Mouse (Mus musculus) neural tube, embryonic 14.5 days (tissue): Measurements from ENCODE around the gene Pmvk. TPM values are rescaled to one million over a fixed set of nuclear protein-coding genes. Genes with fewer than 3 reads are reported as not detected.
A peak's percentile ranks its signal among the peaks of the same experiment; 100 is the strongest.

Experiments
- ATAC-seq: fragments of 200-750 bp; cut with Nextera tagmentation; 2 replicates; pipeline ENCODE4 v1.8.0; 2017; ENCODE audit warnings: low read depth, mild to moderate bottlenecking, moderate TSS enrichment, moderate library complexity
- H3K27ac ChIP-seq: fragments of 300-500 bp; sonication (generic); 2 replicates; pipeline ENCODE4 v1.5.1; 2014; ENCODE audit warnings: low read depth, mild to moderate bottlenecking, control low read depth, low read length, moderate library complexity, mixed read lengths
- H3K27me3 ChIP-seq: fragments of 300-500 bp; sonication (generic); 2 replicates; pipeline ENCODE4 v1.6.1; 2014; ENCODE audit warnings: low read length; ENCODE audit not compliant: control insufficient read depth, insufficient read depth
- H3K36me3 ChIP-seq: fragments of 300-500 bp; sonication (generic); 2 replicates; pipeline ENCODE4 v1.6.1; 2014; ENCODE audit warnings: low read length, mixed read lengths; ENCODE audit not compliant: control insufficient read depth, insufficient read depth
- H3K4me1 ChIP-seq: fragments of 300-500 bp; sonication (generic); 2 replicates; pipeline ENCODE4 v1.6.1; 2014; ENCODE audit warnings: low read length; ENCODE audit not compliant: control insufficient read depth, insufficient read depth
- H3K4me2 ChIP-seq: fragments of 300-500 bp; sonication (generic); 2 replicates; pipeline ENCODE4 v1.6.1; 2014; ENCODE audit warnings: mild to moderate bottlenecking, low read depth, low read length, control low read depth
- H3K4me3 ChIP-seq: fragments of 300-500 bp; sonication (generic); 2 replicates; pipeline ENCODE4 v1.5.1; 2014; ENCODE audit warnings: low read depth, low read length, control low read depth, mixed read lengths
- H3K9ac ChIP-seq: fragments of 300-500 bp; sonication (generic); replicated peaks from 2 replicates; pipeline ENCODE4 v1.6.1; 2014; ENCODE audit warnings: low read depth, mild to moderate bottlenecking, control low read depth, low read length, mixed read lengths
- H3K9me3 ChIP-seq: fragments of 300-500 bp; sonication (generic); 2 replicates; pipeline ENCODE4 v1.6.1; 2016; ENCODE audit warnings: low read length; ENCODE audit not compliant: control insufficient read depth
- WGBS: fragments of 180-500 bp; shearing (Covaris S2); extraction: QIAGEN DNeasy Blood & Tissue Kit; methylation state at CpG from one replicate; pipeline ENCODE4 v1.1.7; 2014; 5-methylcytosine and 5-hydroxymethylcytosine counted together
- polyA plus RNA-seq: library from polyadenylated mRNA; unstranded; fragments of >200 nt; fragmentation: Nextera tagmentation; extraction: Ambion mirVana; gene quantifications from 2 replicates; pipeline ENCODE4 v1.2.1, GENCODE M21; 2014

The Pmvk gene
- polyA plus RNA-seq, 1 experiment from 2014 or later, result 137 TPM

DNA sequence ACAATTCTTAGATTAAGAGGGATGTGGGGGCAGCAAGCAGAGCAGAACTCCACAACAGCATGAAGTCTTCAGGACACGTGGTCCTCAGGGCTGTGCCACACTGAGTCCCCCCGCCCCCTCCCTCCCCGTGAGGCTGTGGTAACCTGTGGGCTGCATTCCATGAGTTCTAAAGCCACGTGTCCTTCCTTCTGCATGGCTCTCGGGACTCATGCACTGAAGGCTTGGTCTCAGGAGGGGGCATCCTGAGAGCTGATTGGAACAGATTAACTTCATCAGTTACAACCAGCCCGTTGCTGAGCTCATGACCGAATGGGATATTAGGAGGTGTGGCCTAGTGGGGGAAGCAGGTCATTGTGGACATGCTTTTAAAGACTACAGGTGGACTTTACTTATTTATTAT is 45.4 kb downstream of the Pmvk start:
- no peaks in the 10 kb centered on the region for H3K27me3 ChIP-seq
- no peak overlapping the region for H3K9ac ChIP-seq
- 61% methylated on average over 7 of the region's 7 CpGs for WGBS
- no peak overlapping the region for H3K4me2 ChIP-seq
- no peaks in the 10 kb centered on the region for H3K9me3 ChIP-seq
- no peak overlapping the region for H3K27ac ChIP-seq
- H3K4me1 ChIP-seq, result no peaks in the 10 kb centered on the region
- H3K36me3 ChIP-seq, result no peaks in the 10 kb centered on the region
- H3K4me3 ChIP-seq, result no peak overlapping the region
- ATAC-seq, result no peak

DNA sequence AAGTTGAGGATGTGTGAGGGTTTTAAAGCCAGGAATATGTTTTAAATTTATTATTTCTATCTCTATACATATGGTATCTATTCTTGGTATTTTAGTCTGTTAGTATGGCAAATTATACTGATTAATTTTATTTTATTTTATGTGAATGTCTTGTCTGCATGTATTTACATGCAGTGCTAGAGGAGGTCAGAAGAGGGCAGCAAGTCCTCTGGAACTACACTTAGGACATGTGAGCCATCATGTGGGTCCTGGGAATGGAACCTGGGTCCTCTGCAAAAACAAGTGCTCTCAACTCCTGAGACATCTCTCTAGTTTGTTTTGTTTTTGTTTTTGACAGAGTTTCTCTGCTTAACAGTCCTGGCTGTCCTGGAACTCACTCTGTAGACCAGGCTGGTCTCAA is 47.1 kb downstream of the Pmvk start:
- Histone ChIP-seq H3K27ac (no peak overlapping the region), H3K4me3 (no peak overlapping the region), H3K4me1 (no peaks in the 10 kb centered on the region), H3K9me3 (no peaks in the 10 kb centered on the region), H3K27me3 (no peaks in the 10 kb centered on the region), H3K36me3 (no peaks in the 10 kb centered on the region), H3K9ac (no peak overlapping the region), H3K4me2 (no peak overlapping the region)
- ATAC-seq, result no peak

DNA sequence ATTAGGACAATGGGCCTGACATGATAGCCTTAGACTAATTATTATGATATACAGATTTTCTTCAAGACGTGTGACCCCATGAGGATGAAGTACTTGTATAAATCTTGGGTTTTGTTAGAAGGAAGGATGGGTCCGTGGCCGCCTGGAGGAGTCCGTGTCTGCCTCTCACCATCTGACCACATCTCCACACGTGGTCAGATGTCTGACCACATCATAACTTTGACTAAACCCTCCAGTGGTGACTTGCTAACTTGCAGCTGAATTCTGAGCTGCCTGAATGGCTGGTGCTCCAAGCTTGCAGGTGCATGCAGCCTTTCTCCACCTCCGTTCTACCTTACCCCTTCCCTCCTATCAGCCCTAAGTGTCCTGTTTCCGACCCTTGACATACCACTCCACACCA is 48.2 kb downstream of the Pmvk start:
- 82% methylated on average over 7 of the region's 7 CpGs for WGBS
- H3K9me3 ChIP-seq, result no peaks in the 10 kb centered on the region
- no peaks in the 10 kb centered on the region for H3K4me1 ChIP-seq
- H3K9ac ChIP-seq, result no peak overlapping the region
- H3K36me3 ChIP-seq, result no peaks in the 10 kb centered on the region
- H3K4me2 ChIP-seq, result no peak overlapping the region
- ATAC-seq, result no peak
- no peak overlapping the region for H3K4me3 ChIP-seq
- H3K27ac ChIP-seq, result no peak overlapping the region
- no peaks in the 10 kb centered on the region for H3K27me3 ChIP-seq

DNA sequence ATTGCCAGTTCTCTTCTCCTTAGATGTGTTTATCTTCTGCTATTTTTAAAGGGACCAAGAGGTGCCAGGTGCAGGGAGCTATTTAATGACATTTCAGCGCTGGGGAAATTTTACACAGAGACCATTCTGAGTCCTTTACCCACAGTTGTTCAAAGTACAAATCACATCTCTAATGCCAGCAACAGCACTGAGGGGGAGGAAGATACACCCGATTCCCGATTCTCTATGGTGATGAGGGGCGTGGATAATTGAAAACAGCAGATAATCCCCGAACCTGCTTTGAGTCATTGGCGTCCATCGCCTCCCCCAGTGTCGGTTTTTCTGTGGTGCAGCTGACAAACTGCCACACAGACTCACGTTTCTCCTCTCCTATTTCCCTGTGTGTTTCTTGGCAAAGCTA is 53.7 kb downstream of the Pmvk start:
- Histone ChIP-seq H3K9ac (no peak overlapping the region), H3K4me1 (peaks cover 5% of the 10 kb centered on the region; the same call in 1 of the 2 replicates), H3K27ac (no peak overlapping the region), H3K4me3 (no peak overlapping the region), H3K4me2 (no peak overlapping the region), H3K27me3 (no peaks in the 10 kb centered on the region), H3K9me3 (no peaks in the 10 kb centered on the region), H3K36me3 (no peaks in the 10 kb centered on the region)
- ATAC-seq, result no peak
- WGBS, result 52% methylated on average over 9 of the region's 9 CpGs

DNA sequence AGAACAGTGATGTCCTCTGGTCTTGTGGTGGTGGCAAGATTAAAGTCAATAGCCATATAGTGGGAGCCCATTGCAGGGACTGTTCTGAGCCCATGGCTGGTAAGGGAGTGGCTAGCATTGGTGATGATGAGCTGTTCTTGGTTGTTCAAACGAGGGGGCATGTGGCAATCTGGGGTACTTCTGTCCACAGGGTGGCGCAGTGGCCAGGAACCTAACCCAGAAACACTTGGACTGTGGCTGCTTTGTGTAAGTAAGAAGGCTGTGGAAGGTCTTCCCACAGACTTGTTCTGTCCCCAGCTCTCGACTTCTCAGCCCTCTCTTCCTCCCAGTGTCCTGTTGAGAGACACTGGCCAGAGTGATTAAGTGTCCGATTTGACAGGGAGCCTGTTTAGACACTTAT is 56.6 kb downstream of the Pmvk start:
- Histone ChIP-seq H3K9me3 (no peaks in the 10 kb centered on the region), H3K9ac (no peak overlapping the region), H3K4me2 (peak overlapping the region; percentile 19; the same call in 1 of the 2 replicates), H3K36me3 (no peaks in the 10 kb centered on the region), H3K4me1 (peaks cover 5% of the 10 kb centered on the region; the same call in 1 of the 2 replicates), H3K4me3 (no peak overlapping the region), H3K27ac (no peak overlapping the region), H3K27me3 (no peaks in the 10 kb centered on the region)
- peak; percentile 74 for ATAC-seq
- WGBS, result 23% methylated on average over 4 of the region's 4 CpGs

DNA sequence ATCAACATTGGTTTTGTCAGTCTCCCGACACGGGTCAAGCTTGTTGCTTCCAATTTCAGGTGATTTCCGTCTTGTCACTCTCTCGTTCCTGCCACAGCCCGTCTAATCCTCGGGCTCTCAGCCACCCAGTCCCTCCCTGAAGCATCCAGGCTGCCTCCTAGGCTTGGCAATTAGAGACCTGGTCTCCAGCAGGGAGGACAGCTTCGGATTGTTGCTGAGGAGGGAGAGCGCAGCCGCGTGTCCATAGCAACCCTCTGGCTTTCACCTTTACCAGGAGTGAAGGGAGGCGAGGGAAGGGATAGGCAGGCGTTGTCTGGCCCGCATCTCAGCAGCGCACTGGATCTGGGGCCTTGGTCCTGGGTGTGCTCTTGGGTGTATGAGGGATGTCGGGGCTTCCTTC is 57.1 kb downstream of the Pmvk start:
- no peak overlapping the region for H3K4me3 ChIP-seq
- H3K27ac ChIP-seq, result peak overlapping the region; percentile 6; the same call in 1 of the 2 replicates
- H3K9ac ChIP-seq, result no peak overlapping the region
- no peaks in the 10 kb centered on the region for H3K36me3 ChIP-seq
- H3K4me1 ChIP-seq, result peaks cover 5% of the 10 kb centered on the region; the same call in 1 of the 2 replicates
- H3K4me2 ChIP-seq, result peak overlapping the region; percentile 19; the same call in 1 of the 2 replicates
- ATAC-seq, result peak; percentile 69
- H3K9me3 ChIP-seq, result no peaks in the 10 kb centered on the region
- WGBS, result 22% methylated on average over 15 of the region's 15 CpGs
- no peaks in the 10 kb centered on the region for H3K27me3 ChIP-seq

DNA sequence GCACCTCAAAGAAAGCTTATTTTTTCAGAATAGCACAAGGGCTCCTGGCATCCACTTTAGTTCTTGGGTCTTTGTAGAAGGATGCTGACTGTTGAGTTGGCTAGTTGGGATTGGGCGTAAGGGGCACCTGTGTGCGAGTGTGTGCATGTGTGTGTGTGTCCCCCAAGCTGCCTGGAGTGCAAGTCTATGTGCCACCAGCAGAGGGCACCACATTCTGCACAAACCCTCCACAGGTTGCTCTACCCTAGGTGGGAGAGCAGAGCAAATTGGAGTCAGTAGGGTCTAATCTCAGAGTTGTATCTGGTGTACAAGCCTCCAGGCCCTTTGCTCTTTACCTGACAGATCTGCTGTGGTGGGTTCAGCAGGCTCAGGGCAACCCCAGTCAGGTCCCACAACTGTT is 57.9 kb downstream of the Pmvk start:
- no peak for ATAC-seq
- H3K27me3 ChIP-seq, result no peaks in the 10 kb centered on the region
- 87% methylated on average over 2 of the region's 2 CpGs for WGBS
- H3K9ac ChIP-seq, result no peak overlapping the region
- H3K4me1 ChIP-seq, result peaks cover 5% of the 10 kb centered on the region; the same call in 1 of the 2 replicates
- H3K27ac ChIP-seq, result no peak overlapping the region
- H3K36me3 ChIP-seq, result no peaks in the 10 kb centered on the region
- H3K4me3 ChIP-seq, result no peak overlapping the region
- no peaks in the 10 kb centered on the region for H3K9me3 ChIP-seq
- no peak overlapping the region for H3K4me2 ChIP-seq

DNA sequence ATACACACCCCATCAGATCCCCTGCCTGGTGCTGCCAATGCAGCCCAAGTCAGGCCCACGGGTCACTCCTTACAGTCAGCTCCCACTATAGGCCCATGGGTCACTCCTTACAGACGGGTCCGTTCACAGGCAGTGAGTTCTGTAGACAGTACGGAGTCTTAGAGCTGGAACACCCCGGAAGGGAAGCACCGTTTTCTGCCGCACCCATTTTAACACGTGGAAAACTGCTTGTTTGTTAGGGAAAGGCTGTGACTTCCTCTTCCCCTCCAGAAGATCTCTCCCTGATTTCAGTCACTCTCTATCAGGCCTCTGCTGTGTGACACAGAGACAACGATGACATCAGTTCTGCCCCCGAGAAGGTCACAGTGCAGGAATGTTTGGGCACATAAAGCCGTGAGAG is 61.1 kb downstream of the Pmvk start:
- Histone ChIP-seq H3K9ac (no peak overlapping the region), H3K4me1 (peaks cover 9% of the 10 kb centered on the region), H3K27me3 (no peaks in the 10 kb centered on the region), H3K36me3 (no peaks in the 10 kb centered on the region), H3K4me2 (no peak overlapping the region), H3K4me3 (no peak overlapping the region), H3K27ac (no peak overlapping the region), H3K9me3 (no peaks in the 10 kb centered on the region)
- WGBS, result 75% methylated on average over 11 of the region's 11 CpGs
- ATAC-seq, result no peak

DNA sequence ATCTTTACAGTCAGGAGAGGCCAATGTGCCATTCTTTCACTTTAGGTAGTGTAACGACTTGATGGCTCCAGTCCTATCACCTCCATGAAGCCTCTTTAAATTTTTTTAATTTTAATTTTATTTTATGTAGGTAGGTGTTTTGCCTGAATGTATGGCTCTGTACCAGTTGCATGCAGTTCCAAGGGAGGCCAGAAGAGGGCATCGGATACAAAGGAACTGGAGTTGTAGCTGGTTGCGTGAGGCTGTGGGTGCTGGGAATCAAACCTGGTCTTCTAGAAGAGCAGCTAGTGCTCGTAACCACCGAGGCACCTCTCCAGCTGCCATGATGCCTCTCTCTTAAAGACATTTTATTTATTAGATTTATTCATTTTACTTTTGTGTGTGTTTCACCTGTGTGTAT is 62.0 kb downstream of the Pmvk start:
- no peaks in the 10 kb centered on the region for H3K27me3 ChIP-seq
- H3K4me1 ChIP-seq, result peaks cover 11% of the 10 kb centered on the region
- no peaks in the 10 kb centered on the region for H3K36me3 ChIP-seq
- no peaks in the 10 kb centered on the region for H3K9me3 ChIP-seq
- no peak overlapping the region for H3K9ac ChIP-seq
- no peak for ATAC-seq
- WGBS, result 94% methylated on average over 5 of the region's 5 CpGs
- H3K4me2 ChIP-seq, result no peak overlapping the region
- H3K4me3 ChIP-seq, result no peak overlapping the region
- H3K27ac ChIP-seq, result no peak overlapping the region
